Mouse (Mus musculus): ENCODE measurements at regions not wholly inside any gene's neighbourhood (a gene's known extent, or its start where the extent isn't known, plus 50 kb on each side); places are given as distances from the start of the nearest gene placed in this dataset.

DNA sequence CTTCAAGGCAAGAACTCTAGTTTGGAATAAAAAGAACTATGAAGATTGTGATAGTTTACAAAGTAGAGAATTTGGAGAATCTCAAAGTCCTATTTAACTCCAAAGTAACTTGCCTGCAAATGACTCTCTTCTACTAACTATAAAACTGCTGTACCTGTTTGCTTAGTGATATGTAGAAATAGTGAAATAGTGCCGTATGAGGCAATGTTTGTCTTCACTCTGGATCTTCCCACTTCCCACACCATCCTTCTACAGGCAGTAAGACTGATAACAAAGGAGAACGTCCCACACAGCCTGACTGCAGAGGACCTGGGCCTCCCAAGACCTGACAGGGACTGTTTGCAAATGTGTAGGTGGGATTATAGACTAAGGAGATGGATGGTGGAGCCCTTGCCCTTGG lies 85.4 kb upstream of the Tbx20 start:
- TF ChIP-seq CTCF (IDR thresholded peaks at IDR 0.05; ENCODE audit: borderline replicate concordance, extremely low read depth, insufficient read depth, insufficient read length) (no peak), POLR2A (IDR thresholded peaks at IDR 0.05; ENCODE audit: borderline replicate concordance, extremely low read depth, insufficient read depth, insufficient read length, poor library complexity, severe bottlenecking) (no peak)
